Mouse (Mus musculus) G1E (cell line): ENCODE results near the gene Tm4sf5. TPM values are rescaled to one million over a fixed set of nuclear protein-coding genes. Genes with fewer than 3 reads are reported as not detected.

Source experiments
- ATAC-seq: 2 replicates; pipeline ENCODE4 v1.8.0; 2016; ENCODE audit warnings: mild to moderate bottlenecking; ENCODE audit not compliant: insufficient number of reproducible peaks, poor library complexity, low FRiP score, severe bottlenecking; ENCODE audit errors: extremely low read depth
- DNase-seq: peaks from one replicate; pipeline ENCODE4 v3.0.0; 2012; ENCODE audit warnings: low spot score
- H3K27me3 ChIP-seq: 2 replicates; pipeline ENCODE4 v1.6.1; 2012; ENCODE audit warnings: mild to moderate bottlenecking, low read length, inconsistent platforms; ENCODE audit not compliant: insufficient read depth
- H3K36me3 ChIP-seq: replicated peaks from 2 replicates; pipeline ENCODE3; 2012; ENCODE audit warnings: mild to moderate bottlenecking, inconsistent platforms
- H3K4me1 ChIP-seq: 2 replicates; pipeline ENCODE4 v1.6.1; 2012; ENCODE audit warnings: low read depth, low read length, inconsistent platforms, mixed read lengths; ENCODE audit not compliant: insufficient read depth
- H3K4me3 ChIP-seq: 2 replicates; pipeline ENCODE4 v1.5.1; 2012; ENCODE audit warnings: low read depth, mild to moderate bottlenecking, inconsistent platforms, low read length, moderate library complexity, mixed read lengths
- H3K9me3 ChIP-seq: replicated peaks from 2 replicates; pipeline ENCODE4 v1.6.1; 2012; ENCODE audit warnings: inconsistent platforms
- CTCF ChIP-seq: IDR thresholded peaks from 2 replicates; pipeline ENCODE4 v1.5.1; 2012; ENCODE audit warnings: low read depth, low read length, inconsistent platforms, mixed read lengths
- GATA1 ChIP-seq: IDR thresholded peaks from 2 replicates; pipeline ENCODE4 v1.6.1; 2012; ENCODE audit warnings: borderline replicate concordance, low read length, inconsistent platforms, mixed read lengths
- GATA2 ChIP-seq: IDR thresholded peaks from 2 replicates; pipeline ENCODE4 v1.6.1; 2012; ENCODE audit warnings: low read depth, low read length, inconsistent platforms, borderline replicate concordance
- POLR2AphosphoS5 ChIP-seq: IDR thresholded peaks from 2 replicates; pipeline ENCODE4 v1.6.1; 2012; ENCODE audit warnings: low read depth, low read length, inconsistent platforms; ENCODE audit not compliant: insufficient replicate concordance
- TAL1 ChIP-seq: conservative IDR thresholded peaks from 2 replicates; pipeline ENCODE4 v1.6.1; 2012; ENCODE audit warnings: low read depth, low read length, inconsistent platforms, mixed read lengths
- polyA plus RNA-seq: library from polyadenylated mRNA; stranded (reverse); fragments of >175 nt; gene quantifications from 2 replicates; pipeline ENCODE4 v1.2.3, GENCODE M21; 2012
- total RNA-seq, 2 experiments: library from RNA; stranded (forward) in 1 of 2; stranded (reverse) in 1 of 2; fragments of 200-1000 nt in 1 of 2; fragments of >200 nt in 1 of 2; fragmentation: Nextera tagmentation in 1 of 2; gene quantifications; 2 replicates each; pipeline ENCODE4 v1.2.3; 2014 to 2017

The Tm4sf5 gene
- total and polyA plus RNA-seq, 3 experiments, result not detected

- Histone ChIP-seq H3K4me1 (peaks cover 10% of the 10 kb centered on the region), H3K9me3 (no peaks in the 10 kb centered on the region), H3K4me3 (no peak overlapping the region), H3K36me3 (no peaks in the 10 kb centered on the region), H3K27me3 (peaks cover 54% of the 10 kb centered on the region)
- ATAC-seq (no peak), DNase-seq (no peak)
- no peak for TF ChIP-seq GATA2
- no peak for TF ChIP-seq TAL1
- TF ChIP-seq CTCF, result no peak
- TF ChIP-seq GATA1, result no peak
- no peak for TF ChIP-seq POLR2AphosphoS5
Observed at GRCm38 (mm10) chr11:70509753-70510564, 4.9 kb downstream of the Tm4sf5 start.

- no peaks in the 10 kb centered on the region for H3K4me1 ChIP-seq
- DNase-seq (no peak), ATAC-seq (no peak)
- no peak overlapping the region for H3K4me3 ChIP-seq
- TF ChIP-seq GATA2, result no peak
- TF ChIP-seq CTCF, result no peak
- no peak for TF ChIP-seq GATA1
- no peak for TF ChIP-seq POLR2AphosphoS5
- no peak for TF ChIP-seq TAL1
- H3K9me3 ChIP-seq, result no peaks in the 10 kb centered on the region
- peaks cover 46% of the 10 kb centered on the region for H3K27me3 ChIP-seq
- no peaks in the 10 kb centered on the region for H3K36me3 ChIP-seq
Observed at GRCm38 (mm10) chr11:70511242-70511641, 6.2 kb downstream of the Tm4sf5 start.

DNA sequence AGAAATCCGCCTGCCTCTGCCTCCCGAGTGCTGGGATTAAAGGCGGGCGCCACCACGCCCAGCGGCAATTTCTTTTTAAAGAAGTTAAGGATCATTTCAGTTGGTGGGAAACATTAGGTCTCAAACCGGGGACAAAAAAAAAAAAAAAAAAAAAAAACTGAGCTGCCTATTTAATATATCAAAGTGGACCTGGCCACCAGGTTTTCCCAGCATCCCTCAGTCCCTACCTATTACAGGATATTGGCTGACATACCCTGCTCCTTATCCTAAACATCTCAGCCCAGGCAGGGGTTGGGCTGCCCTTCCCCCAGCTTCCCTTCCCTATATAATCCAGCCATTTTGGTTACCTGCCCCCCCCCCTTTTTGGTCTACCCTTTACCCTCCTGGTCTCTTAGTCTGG is 6.8 kb downstream of the Tm4sf5 start:
- Histone ChIP-seq H3K36me3 (no peaks in the 10 kb centered on the region), H3K4me3 (no peak overlapping the region)
- no peak for TF ChIP-seq GATA2

DNA sequence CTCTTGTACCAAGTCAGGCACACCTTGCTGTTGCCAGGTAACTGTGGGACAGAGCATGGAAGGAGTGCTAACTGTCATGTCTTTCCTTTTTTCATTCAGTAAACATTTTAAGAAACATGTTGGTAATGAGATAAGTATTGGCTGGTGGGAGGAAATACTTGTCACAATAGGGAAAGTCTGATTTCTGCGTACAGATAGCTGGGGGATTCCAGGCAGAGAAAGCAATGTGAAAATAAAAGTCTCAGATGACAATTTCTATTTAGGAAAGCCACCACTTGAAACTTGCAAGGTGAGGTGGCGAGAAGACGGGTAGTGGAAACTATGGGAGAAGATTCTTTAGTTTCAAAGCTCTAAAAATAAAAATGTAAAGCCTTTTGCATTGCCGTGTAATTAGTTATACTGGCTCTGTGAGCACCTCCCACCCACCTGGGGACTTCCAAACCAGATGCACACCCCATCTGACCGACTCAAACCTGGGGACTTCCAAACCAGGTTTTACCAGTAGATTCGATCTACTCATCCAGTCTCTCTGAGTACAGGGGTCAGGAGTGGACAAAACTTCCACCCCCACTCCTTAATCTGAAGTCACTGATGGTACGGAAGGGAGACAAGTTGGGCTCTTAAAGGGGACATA is 7.8 kb downstream of the Tm4sf5 start:
- ATAC-seq (no peak), DNase-seq (no peak)
- Histone ChIP-seq H3K9me3 (no peaks in the 10 kb centered on the region), H3K4me3 (no peak overlapping the region), H3K36me3 (no peaks in the 10 kb centered on the region), H3K27me3 (peaks cover 43% of the 10 kb centered on the region), H3K4me1 (no peaks in the 10 kb centered on the region)
- no peak for TF ChIP-seq GATA2
- no peak for TF ChIP-seq GATA1
- no peak for TF ChIP-seq CTCF
- no peak for TF ChIP-seq TAL1
- TF ChIP-seq POLR2AphosphoS5, result no peak

More for the DNA sequence above, 6.8 kb downstream of the Tm4sf5 start:
- no peak for ATAC-seq
- Histone ChIP-seq H3K27me3 (peaks cover 46% of the 10 kb centered on the region), H3K9me3 (no peaks in the 10 kb centered on the region), H3K4me1 (no peaks in the 10 kb centered on the region)
- DNase-seq, result no peak

DNA sequence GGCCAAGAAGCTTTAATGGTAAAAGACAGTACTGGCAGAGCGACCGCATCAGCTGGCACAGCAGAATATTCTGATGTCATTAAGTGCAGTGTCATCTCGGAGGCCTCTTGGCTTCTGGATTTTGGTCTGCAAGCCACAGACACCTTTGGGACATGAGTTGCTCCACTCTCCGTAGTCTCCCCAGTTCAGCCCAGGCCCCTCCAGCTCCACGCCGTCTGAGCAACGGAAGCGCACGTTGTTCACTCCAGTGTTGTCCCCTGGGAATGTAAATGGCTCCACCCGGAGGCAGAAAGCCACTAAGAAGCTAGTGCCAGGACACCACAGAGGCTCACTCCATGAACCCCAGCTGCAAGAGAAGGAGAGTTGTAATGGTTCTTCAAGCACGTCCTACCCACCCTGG is 8.5 kb downstream of the Tm4sf5 start:
- no peaks in the 10 kb centered on the region for H3K36me3 ChIP-seq
- peaks cover 39% of the 10 kb centered on the region for H3K27me3 ChIP-seq
- DNase-seq, result no peak
- H3K9me3 ChIP-seq, result no peaks in the 10 kb centered on the region
- H3K4me3 ChIP-seq, result no peak overlapping the region
- no peak for TF ChIP-seq CTCF
- TF ChIP-seq GATA2, result no peak
- TF ChIP-seq POLR2AphosphoS5, result no peak
- TF ChIP-seq GATA1, result no peak
- no peak for TF ChIP-seq TAL1
- ATAC-seq, result no peak
- no peaks in the 10 kb centered on the region for H3K4me1 ChIP-seq

GRCm38 (mm10) chr11:70514288-70514687 is 9.2 kb downstream of the Tm4sf5 start, which contains the start of gene Vmo1:
Vmo1 (minus strand) TSS chr11:70514616.
- peaks cover 4% of the 10 kb centered on the region; the same call in 1 of the 2 replicates for H3K4me1 ChIP-seq
- no peak for TF ChIP-seq GATA2
- TF ChIP-seq GATA1, result no peak
- no peak for TF ChIP-seq POLR2AphosphoS5
- TF ChIP-seq CTCF, result no peak
- TF ChIP-seq TAL1, result no peak
- ATAC-seq (no peak), DNase-seq (no peak)
- H3K27me3 ChIP-seq, result peaks cover 35% of the 10 kb centered on the region
- no peak within 1 kb of the TSS for H3K4me3 ChIP-seq
- H3K9me3 ChIP-seq, result no peaks in the 10 kb centered on the region
- H3K36me3 ChIP-seq, result no peaks in the 10 kb centered on the region
